Mouse (Mus musculus): ENCODE data around the gene Anln. TPM values are rescaled to one million over a fixed set of nuclear protein-coding genes. Genes with fewer than 3 reads are reported as not detected.

The Anln gene
- polyA plus RNA-seq, 1 experiment from 2014 or later: 15.3 TPM

DNA sequence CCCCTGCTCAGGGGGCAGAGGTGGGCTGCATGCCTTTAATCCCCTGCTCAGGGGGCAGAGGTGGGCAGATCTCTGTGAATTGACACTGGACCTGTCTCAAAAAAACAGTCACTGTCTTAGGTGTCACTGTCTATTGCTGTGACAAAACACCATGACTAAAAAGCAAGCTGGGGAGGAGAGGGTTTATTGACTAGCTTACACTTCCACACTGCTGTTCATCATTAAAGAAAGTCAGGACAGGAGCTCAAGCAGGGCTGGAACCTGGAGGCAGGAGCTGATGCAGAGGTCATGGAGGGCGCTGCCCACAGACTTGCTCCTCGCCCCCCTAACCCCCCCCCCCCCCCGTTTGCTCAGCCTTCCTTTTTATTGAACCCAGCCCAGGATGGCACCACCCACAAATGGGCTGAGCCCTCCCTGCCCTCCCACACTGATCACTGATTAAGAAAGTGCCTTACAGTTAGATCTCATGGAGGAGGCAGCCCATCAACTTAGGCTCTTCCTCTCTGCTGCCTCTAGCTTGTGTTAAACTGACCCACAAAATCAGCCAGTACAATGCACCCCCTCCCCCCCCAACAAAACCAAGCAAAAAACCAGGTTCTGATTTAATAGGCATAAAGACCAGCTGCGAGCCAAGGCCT is 39.2 kb upstream of the Anln start:
- H3K27me3 ChIP-seq (ENCODE audit: insufficient read depth, low read length): no peaks in the 10 kb centered on the region
- H3K36me3 ChIP-seq (ENCODE audit: insufficient read depth, low read length): no peaks in the 10 kb centered on the region
- H3K9me3 ChIP-seq (replicated peaks; ENCODE audit: low read length): no peaks in the 10 kb centered on the region
- DNase-seq (ENCODE audit: low spot score) (no peak), ATAC-seq (replicated peaks; ENCODE audit: low FRiP score, low read depth) (no peak)
- H3K4me1 ChIP-seq (replicated peaks; ENCODE audit: insufficient read depth, low read length): peaks cover 8% of the 10 kb centered on the region; the same call in 1 of the 2 replicates
- H3K9ac ChIP-seq (ENCODE audit: low read depth, low read length): no peak overlapping the region
- no peak overlapping the region for H3K4me3 ChIP-seq (replicated peaks; ENCODE audit: low read depth, low read length)
- WGBS: 44% methylated on average over 4 of the region's 4 CpGs
- TF ChIP-seq CTCF (IDR thresholded peaks at IDR 0.05; ENCODE audit: low read depth): no peak
- no peak overlapping the region for H3K27ac ChIP-seq
- no peak overlapping the region for H3K4me2 ChIP-seq (ENCODE audit: low read length)

DNA sequence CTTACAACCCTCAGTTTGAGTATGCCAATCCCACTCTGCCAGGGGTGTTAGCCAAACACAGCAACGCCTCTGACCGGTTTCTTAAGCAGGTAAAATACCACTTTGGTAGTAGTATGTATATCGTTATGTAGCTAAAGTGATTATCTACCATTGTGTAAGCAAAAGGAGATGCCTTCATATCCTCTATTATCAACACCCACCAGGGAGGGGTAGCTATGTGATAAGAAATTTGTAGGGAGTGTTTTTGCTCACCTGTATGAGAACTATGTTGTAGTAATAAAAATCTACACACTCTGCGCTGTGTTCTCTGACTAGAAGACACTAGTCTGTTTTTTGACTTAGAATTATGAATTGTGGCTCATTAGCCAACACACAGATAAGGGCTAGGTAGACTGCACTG is 35.7 kb upstream of the Anln start:
- Histone ChIP-seq H3K27me3 (ENCODE audit: insufficient read depth, low read length) (no peaks in the 10 kb centered on the region), H3K4me1 (replicated peaks; ENCODE audit: insufficient read depth, low read length) (0 out of 2 replicates have a peak, but pooled peaks cover under 1% of the 10 kb centered on the region), H3K4me2 (ENCODE audit: low read length) (no peak overlapping the region), H3K9ac (ENCODE audit: low read depth, low read length) (no peak overlapping the region), H3K9me3 (replicated peaks; ENCODE audit: low read length) (no peaks in the 10 kb centered on the region), H3K27ac (no peak overlapping the region), H3K4me3 (replicated peaks; ENCODE audit: low read depth, low read length) (no peak overlapping the region), H3K36me3 (ENCODE audit: insufficient read depth, low read length) (no peaks in the 10 kb centered on the region)
- ATAC-seq (replicated peaks; ENCODE audit: low FRiP score, low read depth): no peak
- no peak for DNase-seq (ENCODE audit: low spot score)
- WGBS: 93% methylated on average over 4 of the region's 4 CpGs
- no peak for TF ChIP-seq CTCF (IDR thresholded peaks at IDR 0.05; ENCODE audit: low read depth)

DNA sequence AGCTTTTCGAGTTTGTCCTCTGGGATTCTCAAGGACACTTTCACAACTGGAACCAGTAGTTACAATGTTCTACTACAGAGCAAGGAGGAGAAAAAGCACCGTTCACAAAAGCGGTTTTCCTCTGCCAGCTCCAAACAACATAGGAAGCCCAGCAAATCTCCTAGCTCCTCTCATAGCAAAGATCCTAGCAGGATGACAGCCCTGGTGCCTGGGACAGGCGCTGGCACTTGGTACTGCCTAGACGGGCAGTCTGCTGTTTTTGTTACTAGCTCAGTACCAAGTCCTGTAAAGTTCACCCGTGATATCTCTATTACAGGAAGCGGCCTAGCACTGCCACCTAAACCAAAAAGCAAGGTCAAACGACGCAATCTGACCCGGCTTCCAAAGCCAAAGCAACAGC is 35.2 kb upstream of the Anln start:
- H3K4me3 ChIP-seq (replicated peaks; ENCODE audit: low read depth, low read length): no peak overlapping the region
- H3K27me3 ChIP-seq (ENCODE audit: insufficient read depth, low read length): no peaks in the 10 kb centered on the region
- no peaks in the 10 kb centered on the region for H3K9me3 ChIP-seq (replicated peaks; ENCODE audit: low read length)
- no peaks in the 10 kb centered on the region for H3K36me3 ChIP-seq (ENCODE audit: insufficient read depth, low read length)
- H3K27ac ChIP-seq: no peak overlapping the region
- DNase-seq (ENCODE audit: low spot score) (no peak), ATAC-seq (replicated peaks; ENCODE audit: low FRiP score, low read depth) (no peak)
- no peak overlapping the region for H3K9ac ChIP-seq (ENCODE audit: low read depth, low read length)
- 60% methylated on average over 10 of the region's 10 CpGs for WGBS
- H3K4me1 ChIP-seq (replicated peaks; ENCODE audit: insufficient read depth, low read length): no peaks in the 10 kb centered on the region
- no peak overlapping the region for H3K4me2 ChIP-seq (ENCODE audit: low read length)
- TF ChIP-seq CTCF (IDR thresholded peaks at IDR 0.05; ENCODE audit: low read depth): no peak

DNA sequence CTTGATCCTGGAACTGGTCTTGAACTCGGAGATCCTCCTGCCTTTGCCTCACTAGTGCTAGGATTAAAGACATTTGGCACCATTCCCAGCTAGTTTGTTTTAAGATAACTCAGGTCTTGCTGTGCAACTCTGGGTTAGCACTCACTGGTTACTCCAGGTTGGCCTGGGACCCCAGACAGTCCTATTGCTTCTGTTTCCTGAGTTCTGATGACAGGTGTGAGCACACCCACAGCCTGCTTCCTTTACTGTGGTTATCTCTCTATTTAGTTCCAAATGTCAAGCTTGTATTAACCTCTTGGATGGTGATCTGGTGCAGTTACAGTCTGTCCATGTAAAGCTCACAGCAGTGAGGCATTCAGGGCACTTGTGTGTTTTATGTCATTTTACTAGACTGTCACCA is 34.5 kb upstream of the Anln start:
- ATAC-seq (replicated peaks; ENCODE audit: low FRiP score, low read depth): no peak
- Histone ChIP-seq H3K9me3 (replicated peaks; ENCODE audit: low read length) (no peaks in the 10 kb centered on the region), H3K27me3 (ENCODE audit: insufficient read depth, low read length) (no peaks in the 10 kb centered on the region), H3K4me3 (replicated peaks; ENCODE audit: low read depth, low read length) (no peak overlapping the region), H3K4me1 (replicated peaks; ENCODE audit: insufficient read depth, low read length) (no peaks in the 10 kb centered on the region), H3K4me2 (ENCODE audit: low read length) (no peak overlapping the region), H3K36me3 (ENCODE audit: insufficient read depth, low read length) (no peaks in the 10 kb centered on the region), H3K9ac (ENCODE audit: low read depth, low read length) (no peak overlapping the region), H3K27ac (no peak overlapping the region)
- DNase-seq (ENCODE audit: low spot score): no peak
- WGBS: 71% methylated on average over 1 of the region's 1 CpGs
- no peak for TF ChIP-seq CTCF (IDR thresholded peaks at IDR 0.05; ENCODE audit: low read depth)

DNA sequence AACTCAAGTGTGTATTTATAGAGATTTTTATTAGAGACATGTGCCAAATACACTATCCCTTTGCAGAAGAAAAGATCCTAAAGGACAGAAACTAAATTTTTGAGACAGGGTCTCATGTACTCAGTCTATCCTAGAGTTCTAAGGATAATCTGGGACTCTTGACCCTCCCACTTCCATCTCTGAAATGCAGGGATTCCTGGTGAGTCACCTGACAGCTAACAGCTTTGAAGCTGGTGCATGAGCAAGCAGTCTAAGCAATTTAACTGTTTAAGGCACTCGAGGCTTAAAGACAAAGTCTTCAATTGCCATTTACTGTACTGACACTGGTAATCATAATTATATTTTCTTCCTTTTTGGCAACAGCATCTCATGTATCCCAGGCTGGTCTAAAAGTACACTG is 33.6 kb upstream of the Anln start:
- H3K36me3 ChIP-seq (ENCODE audit: insufficient read depth, low read length): no peaks in the 10 kb centered on the region
- no peak overlapping the region for H3K4me3 ChIP-seq (replicated peaks; ENCODE audit: low read depth, low read length)
- no peak overlapping the region for H3K4me2 ChIP-seq (ENCODE audit: low read length)
- H3K27ac ChIP-seq: no peak overlapping the region
- H3K27me3 ChIP-seq (ENCODE audit: insufficient read depth, low read length): no peaks in the 10 kb centered on the region
- H3K4me1 ChIP-seq (replicated peaks; ENCODE audit: insufficient read depth, low read length): no peaks in the 10 kb centered on the region
- ATAC-seq (replicated peaks; ENCODE audit: low FRiP score, low read depth) (no peak), DNase-seq (ENCODE audit: low spot score) (no peak)
- WGBS: 48% methylated on average over 1 of the region's 1 CpGs
- H3K9ac ChIP-seq (ENCODE audit: low read depth, low read length): no peak overlapping the region
- TF ChIP-seq CTCF (IDR thresholded peaks at IDR 0.05; ENCODE audit: low read depth): no peak
- H3K9me3 ChIP-seq (replicated peaks; ENCODE audit: low read length): no peaks in the 10 kb centered on the region

DNA sequence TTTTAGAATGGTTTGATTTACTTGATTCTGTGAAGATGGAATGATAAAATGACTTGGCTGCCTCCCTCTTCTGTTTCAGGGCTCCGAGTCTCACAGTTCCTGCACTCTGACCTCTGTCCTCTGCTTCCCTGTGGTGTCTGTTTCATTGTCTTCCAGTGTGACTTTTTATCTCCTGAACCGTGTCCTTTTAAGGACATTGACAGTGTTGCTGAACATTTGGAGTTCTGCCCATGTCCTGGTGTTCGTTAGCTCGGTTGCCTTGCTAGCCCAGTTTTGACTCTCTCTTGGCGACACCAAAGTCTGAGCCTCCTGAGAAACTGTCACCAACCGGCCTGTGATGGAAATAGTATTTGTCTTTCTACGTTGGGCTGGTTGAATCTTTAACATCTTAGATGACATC is 31.5 kb upstream of the Anln start:
- 44% methylated on average over 7 of the region's 7 CpGs for WGBS
- ATAC-seq (replicated peaks; ENCODE audit: low FRiP score, low read depth): no peak
- Histone ChIP-seq H3K4me1 (replicated peaks; ENCODE audit: insufficient read depth, low read length) (no peaks in the 10 kb centered on the region), H3K27me3 (ENCODE audit: insufficient read depth, low read length) (no peaks in the 10 kb centered on the region), H3K4me3 (replicated peaks; ENCODE audit: low read depth, low read length) (no peak overlapping the region), H3K4me2 (ENCODE audit: low read length) (no peak overlapping the region), H3K27ac (no peak overlapping the region), H3K9ac (ENCODE audit: low read depth, low read length) (no peak overlapping the region), H3K36me3 (ENCODE audit: insufficient read depth, low read length) (no peaks in the 10 kb centered on the region), H3K9me3 (replicated peaks; ENCODE audit: low read length) (no peaks in the 10 kb centered on the region)
- no peak for TF ChIP-seq CTCF (IDR thresholded peaks at IDR 0.05; ENCODE audit: low read depth)
- DNase-seq (ENCODE audit: low spot score): no peak

DNA sequence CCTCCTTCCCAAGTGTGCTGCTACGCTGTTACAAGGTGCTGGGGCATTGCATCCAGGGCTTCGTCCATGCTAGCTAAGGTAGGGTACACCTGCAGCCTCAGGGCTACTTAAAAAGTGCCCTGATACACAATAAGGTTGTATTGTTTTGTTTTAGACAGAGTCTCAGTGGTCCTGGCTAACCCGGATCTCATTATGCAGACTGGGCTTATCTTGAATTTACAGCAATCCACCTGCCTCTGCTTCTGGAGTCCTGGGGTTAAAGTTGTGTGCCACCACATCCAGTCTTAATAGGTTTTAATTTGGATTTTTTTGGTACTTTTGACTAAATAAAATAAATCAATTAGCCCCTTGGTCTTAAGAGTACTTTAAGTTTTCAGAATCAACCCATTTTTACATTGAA is 30.9 kb upstream of the Anln start:
- H3K9ac ChIP-seq (ENCODE audit: low read depth, low read length): no peak overlapping the region
- no peaks in the 10 kb centered on the region for H3K36me3 ChIP-seq (ENCODE audit: insufficient read depth, low read length)
- H3K4me3 ChIP-seq (replicated peaks; ENCODE audit: low read depth, low read length): no peak overlapping the region
- H3K9me3 ChIP-seq (replicated peaks; ENCODE audit: low read length): no peaks in the 10 kb centered on the region
- no peak for ATAC-seq (replicated peaks; ENCODE audit: low FRiP score, low read depth)
- no peaks in the 10 kb centered on the region for H3K4me1 ChIP-seq (replicated peaks; ENCODE audit: insufficient read depth, low read length)
- H3K27ac ChIP-seq: no peak overlapping the region
- WGBS: 78% methylated on average over 3 of the region's 3 CpGs
- no peak for TF ChIP-seq CTCF (IDR thresholded peaks at IDR 0.05; ENCODE audit: low read depth)
- H3K4me2 ChIP-seq (ENCODE audit: low read length): no peak overlapping the region
- no peak for DNase-seq (ENCODE audit: low spot score)
- H3K27me3 ChIP-seq (ENCODE audit: insufficient read depth, low read length): no peaks in the 10 kb centered on the region

Data from kidney, postnatal 0 days (tissue).